Mouse (Mus musculus): ENCODE results near the gene Olfr573-ps1. TPM values are rescaled to one million over a fixed set of nuclear protein-coding genes. Genes with fewer than 3 reads are reported as not detected.

Gene Olfr573-ps1
- total RNA-seq (2021) = not detected
- long read RNA-seq, experiment 1 = 0 reads
- long read RNA-seq, experiment 2 = 0 reads

- Histone ChIP-seq H3K4me3 (no peak within 1 kb of the TSS), H3K27ac (no peak within 1 kb of the TSS)
- no peak for TF ChIP-seq CTCF (conservative IDR thresholded peaks at IDR 0.05)
- DNase-seq (ENCODE audit: low spot score in 2 of 2) = no peak
Observed at GRCm38 (mm10) chr7:102942475-102942874, at the start of gene Olfr573-ps1. TSS of gene Olfr573-ps1 (minus strand) at chr7:102942575.

DNA sequence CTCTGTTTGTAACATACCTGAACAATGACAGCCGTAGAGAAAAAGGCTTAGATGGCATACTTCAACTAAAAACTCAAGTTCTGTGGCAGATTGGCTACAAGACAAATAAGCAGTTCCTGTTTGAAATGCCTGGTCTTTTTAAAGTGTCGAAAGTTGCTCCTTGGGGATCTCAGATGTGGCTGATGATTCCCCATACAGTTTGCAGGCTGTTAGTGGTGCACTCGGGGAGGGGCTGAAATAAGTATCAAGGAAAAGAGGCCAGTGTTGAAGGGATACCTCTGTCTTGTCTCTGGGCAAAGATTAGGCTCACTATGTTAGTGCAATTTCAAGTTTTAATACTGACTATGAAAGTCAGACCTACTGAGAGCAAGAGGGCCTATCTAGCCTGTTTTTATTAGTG is 46.8 kb upstream of the Olfr573-ps1 start, which contains the start of gene Olfr578:
Gene Olfr578 (minus strand): TSS at position 101 of the 400 bp plus-strand sequence.
- no peak for TF ChIP-seq CTCF (conservative IDR thresholded peaks at IDR 0.05)
- no peak within 1 kb of the TSS for H3K27ac ChIP-seq
- DNase-seq (ENCODE audit: low spot score in 2 of 2) = no peak
- H3K4me3 ChIP-seq = no peak within 1 kb of the TSS

DNA sequence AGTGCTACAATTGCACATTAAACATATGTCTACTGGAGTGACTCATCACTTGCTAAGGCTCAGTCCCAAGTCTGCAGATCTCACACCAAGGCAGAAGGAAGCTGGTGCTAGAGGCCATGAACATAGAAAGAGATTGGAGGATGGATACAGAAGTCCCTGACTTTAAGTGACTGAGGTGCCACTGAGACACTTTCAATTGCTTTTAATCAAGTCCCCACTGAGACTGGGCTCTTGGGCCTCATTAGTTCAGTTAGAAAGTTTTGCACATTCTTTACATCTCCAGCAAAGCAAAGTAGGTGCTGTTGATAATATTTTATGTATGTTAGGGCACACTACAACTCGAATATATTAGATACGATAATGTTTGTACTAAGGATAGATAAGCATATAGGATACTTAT is 33.5 kb upstream of the Olfr573-ps1 start, which contains the start of gene Olfr577:
Gene Olfr577 (minus strand): TSS at position 101 of the 400 bp plus-strand sequence.
- DNase-seq (ENCODE audit: low spot score in 2 of 2) = no peak
- Histone ChIP-seq H3K27ac (no peak within 1 kb of the TSS), H3K4me3 (no peak within 1 kb of the TSS)
- no peak for TF ChIP-seq CTCF (conservative IDR thresholded peaks at IDR 0.05)

DNA sequence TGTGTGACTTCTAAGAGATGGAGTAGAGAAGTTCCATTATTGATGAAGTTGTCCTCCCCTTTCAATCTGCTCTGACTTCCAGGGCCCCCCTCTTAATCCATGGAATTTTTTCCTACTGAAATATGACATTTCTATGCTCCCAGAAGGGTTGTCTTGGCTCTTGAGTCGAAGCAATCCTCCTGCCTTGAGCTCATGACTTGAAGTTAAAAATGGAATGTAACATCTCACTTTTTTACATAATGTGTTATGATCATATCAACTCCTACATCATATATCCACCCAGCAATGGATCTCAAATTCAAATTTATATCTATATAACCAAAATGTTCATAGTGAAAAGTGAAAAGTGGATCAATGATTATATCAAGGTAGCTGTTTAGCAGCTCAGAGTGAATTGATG is 32.0 kb upstream of the Olfr573-ps1 start:
- TF ChIP-seq CTCF (conservative IDR thresholded peaks at IDR 0.05) = no peak
- H3K27ac ChIP-seq = no peak overlapping the region
- H3K4me3 ChIP-seq = no peak overlapping the region
- no peak for DNase-seq (ENCODE audit: low spot score in 2 of 2)

DNA sequence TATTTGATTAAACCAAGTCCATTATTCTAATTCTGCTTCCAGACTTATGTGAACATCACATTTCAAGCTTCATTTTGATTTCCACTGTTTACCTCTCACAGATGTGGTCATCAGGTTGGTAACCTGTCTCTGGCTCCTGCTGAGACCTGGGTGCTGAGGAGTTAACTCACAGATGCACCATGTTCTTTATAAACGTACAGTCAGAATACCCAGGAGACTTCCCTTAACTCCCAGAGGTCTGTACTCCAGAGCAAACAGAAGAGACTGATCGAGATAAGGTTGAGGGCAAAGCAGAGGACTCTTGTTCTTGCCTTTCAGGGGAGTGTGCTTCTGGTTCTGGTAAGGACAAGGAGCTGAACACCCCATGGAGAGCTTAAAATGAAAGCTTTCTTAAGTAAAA is 20.0 kb upstream of the Olfr573-ps1 start, which contains the start of gene Olfr576:
Gene Olfr576 (plus strand): TSS at position 301 of the 400 bp plus-strand sequence.
- DNase-seq (ENCODE audit: low spot score in 2 of 2) = no peak
- no peak for TF ChIP-seq CTCF (conservative IDR thresholded peaks at IDR 0.05)
- H3K4me3 ChIP-seq = no peak within 1 kb of the TSS
- H3K27ac ChIP-seq = no peak within 1 kb of the TSS

GRCm38 (mm10) chr7:102958593-102958992 is 16.2 kb upstream of the Olfr573-ps1 start, which contains the start of gene Olfr575:
TSS of gene Olfr575 (minus strand) at chr7:102958775.
- TF ChIP-seq CTCF (conservative IDR thresholded peaks at IDR 0.05) = no peak
- Histone ChIP-seq H3K27ac (no peak within 1 kb of the TSS), H3K4me3 (no peak within 1 kb of the TSS)
- DNase-seq (ENCODE audit: low spot score in 2 of 2) = no peak

- Histone ChIP-seq H3K27ac (no peak overlapping the region), H3K4me3 (no peak overlapping the region)
- TF ChIP-seq CTCF (conservative IDR thresholded peaks at IDR 0.05) = no peak
- DNase-seq (ENCODE audit: low spot score in 2 of 2) = no peak
Observed at GRCm38 (mm10) chr7:102958137-102958536, 15.8 kb upstream of the Olfr573-ps1 start.

DNA sequence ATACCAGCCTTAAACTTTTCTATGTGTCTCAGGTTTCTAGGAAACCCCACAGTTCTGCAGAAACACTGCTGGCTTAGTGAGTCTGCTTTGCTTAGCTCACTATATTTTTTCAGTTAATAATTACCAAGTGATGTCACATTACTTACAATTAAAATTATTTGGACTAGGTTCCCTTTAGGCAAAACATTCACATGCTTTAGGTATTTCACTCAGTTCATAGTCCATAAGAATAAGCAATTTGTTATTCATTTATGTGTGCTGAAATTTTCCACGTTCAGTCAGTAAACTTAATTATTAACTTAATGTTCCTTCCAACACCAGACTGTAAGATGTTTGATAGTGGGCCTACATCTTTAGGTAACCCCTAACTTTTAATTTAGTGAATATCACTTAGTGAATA is 8.4 kb upstream of the Olfr573-ps1 start:
- no peak for DNase-seq (ENCODE audit: low spot score in 2 of 2)
- no peak for TF ChIP-seq CTCF (conservative IDR thresholded peaks at IDR 0.05)
- Histone ChIP-seq H3K4me3 (no peak overlapping the region), H3K27ac (no peak overlapping the region)

DNA sequence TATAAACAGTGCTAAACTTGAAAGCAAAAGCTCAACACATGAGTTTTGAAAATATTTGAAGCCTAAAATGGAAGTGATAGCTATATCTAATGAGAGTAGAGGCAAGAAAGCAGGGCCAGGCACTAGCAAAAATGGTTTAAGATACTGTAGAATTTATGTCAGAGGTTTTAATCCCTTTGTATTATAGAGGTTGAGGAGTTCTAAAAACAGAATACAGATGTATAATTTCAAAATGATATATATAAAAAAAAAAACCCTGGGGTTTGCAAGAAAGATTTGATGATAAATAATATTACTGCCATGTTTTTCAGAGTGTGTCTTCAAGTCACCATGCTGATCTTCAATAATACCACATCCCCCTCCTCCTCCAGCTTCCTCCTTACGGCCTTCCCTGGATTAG is 5.8 kb upstream of the Olfr573-ps1 start, which contains the start of gene Olfr574:
Gene Olfr574 (plus strand): TSS at position 301 of the 400 bp plus-strand sequence.
- no peak within 1 kb of the TSS for H3K4me3 ChIP-seq
- no peak for DNase-seq (ENCODE audit: low spot score in 2 of 2)
- no peak within 1 kb of the TSS for H3K27ac ChIP-seq
- TF ChIP-seq CTCF (conservative IDR thresholded peaks at IDR 0.05) = no peak

- TF ChIP-seq CTCF (conservative IDR thresholded peaks at IDR 0.05) = no peak
- no peak for DNase-seq (ENCODE audit: low spot score in 2 of 2)
Observed at GRCm38 (mm10) chr7:102943417-102943816, 1.0 kb upstream of the Olfr573-ps1 start.

GRCm38 (mm10) chr7:102927105-102927504 is 15.3 kb downstream of the Olfr573-ps1 start:
- no peak for TF ChIP-seq CTCF (conservative IDR thresholded peaks at IDR 0.05)
- DNase-seq (ENCODE audit: low spot score in 2 of 2) = no peak
- no peak overlapping the region for H3K4me3 ChIP-seq
- no peak overlapping the region for H3K27ac ChIP-seq

More at GRCm38 (mm10) chr7:102943417-102943816, 1.0 kb upstream of the Olfr573-ps1 start:
- Histone ChIP-seq H3K27ac (no peak overlapping the region), H3K4me3 (no peak overlapping the region)

- H3K27ac ChIP-seq = no peak within 1 kb of the TSS
- no peak for TF ChIP-seq CTCF (conservative IDR thresholded peaks at IDR 0.05)
Observed at GRCm38 (mm10) chr7:102924109-102924508, 18.3 kb downstream of the Olfr573-ps1 start, which contains the start of gene Olfr572. TSS of gene Olfr572 (plus strand) at chr7:102924409.

GRCm38 (mm10) chr7:102919632-102920031 is 22.7 kb downstream of the Olfr573-ps1 start:
- peak; percentile 6 to 46 for DNase-seq (ENCODE audit: low spot score in 2 of 2)
- Histone ChIP-seq H3K27ac (no peak overlapping the region), H3K4me3 (no peak overlapping the region)
- TF ChIP-seq CTCF (conservative IDR thresholded peaks at IDR 0.05) = peak; percentile 78

More at GRCm38 (mm10) chr7:102924109-102924508, 18.3 kb downstream of the Olfr573-ps1 start, which contains the start of gene Olfr572:
- DNase-seq (ENCODE audit: low spot score in 2 of 2) = no peak
- H3K4me3 ChIP-seq = no peak within 1 kb of the TSS
